Mouse (Mus musculus): ENCODE measurements around the gene Mfsd4b1.

GRCm38 (mm10) chr10:40019492-40019891, 5.6 kb downstream of the Mfsd4b1 start:
- TF ChIP-seq CTCF (IDR thresholded peaks at IDR 0.05; ENCODE audit: borderline replicate concordance, insufficient read depth, low read depth, low read length): no peak
- no peak for TF ChIP-seq POLR2A (IDR thresholded peaks at IDR 0.05; ENCODE audit: borderline replicate concordance, insufficient read depth, low read length)
